Mouse (Mus musculus): ENCODE measurements around the gene Hdac9.
"Not testable (repeated sequence)": the region's sequence is repeated elsewhere in the genome, so short reads cannot be mapped to it uniquely, and the experiment has no call there.

Gene Hdac9

GRCm38 (mm10) chr12:34497702-34498101 is 419.2 kb downstream of the Hdac9 start:
- intact Hi-C loops (cut with DNase I): no loop called here

- intact Hi-C loops (cut with DNase I): no loop called here
These were observed 421.0 kb downstream of the Hdac9 start for GRCm38 (mm10) chr12:34495940-34496339.

- intact Hi-C loops (cut with DNase I): no loop called here
These were observed 427.3 kb downstream of the Hdac9 start for GRCm38 (mm10) chr12:34489629-34490028.

GRCm38 (mm10) chr12:34487666-34488065 is 429.2 kb downstream of the Hdac9 start:
- intact Hi-C loops (cut with DNase I): no loop called here

GRCm38 (mm10) chr12:34487021-34487420 is 429.9 kb downstream of the Hdac9 start:
- intact Hi-C loops (cut with DNase I): no loop called here

- intact Hi-C loops (cut with DNase I): no loop called here
These were observed 430.9 kb downstream of the Hdac9 start for GRCm38 (mm10) chr12:34486016-34486415.

DNA sequence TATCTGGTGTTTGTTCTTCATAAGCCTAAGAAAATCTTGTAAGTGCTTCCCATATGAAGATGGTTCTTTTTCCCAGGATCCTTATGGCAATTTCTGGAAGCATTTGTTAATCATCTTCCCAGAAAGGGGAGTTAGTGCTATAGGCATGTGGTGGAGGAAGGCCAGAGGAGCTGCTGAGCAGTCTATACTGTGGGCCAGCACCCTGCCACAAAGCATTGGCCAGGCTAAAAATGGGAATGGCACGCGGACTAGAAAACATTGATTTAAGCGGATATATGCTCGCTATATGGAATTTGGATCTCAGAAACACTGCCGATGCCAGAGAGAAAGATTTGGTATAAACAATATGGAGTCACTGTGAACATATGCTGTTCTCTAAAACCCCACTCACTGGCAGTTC is 435.2 kb downstream of the Hdac9 start:
- intact Hi-C loops (cut with DNase I): no loop called here

DNA sequence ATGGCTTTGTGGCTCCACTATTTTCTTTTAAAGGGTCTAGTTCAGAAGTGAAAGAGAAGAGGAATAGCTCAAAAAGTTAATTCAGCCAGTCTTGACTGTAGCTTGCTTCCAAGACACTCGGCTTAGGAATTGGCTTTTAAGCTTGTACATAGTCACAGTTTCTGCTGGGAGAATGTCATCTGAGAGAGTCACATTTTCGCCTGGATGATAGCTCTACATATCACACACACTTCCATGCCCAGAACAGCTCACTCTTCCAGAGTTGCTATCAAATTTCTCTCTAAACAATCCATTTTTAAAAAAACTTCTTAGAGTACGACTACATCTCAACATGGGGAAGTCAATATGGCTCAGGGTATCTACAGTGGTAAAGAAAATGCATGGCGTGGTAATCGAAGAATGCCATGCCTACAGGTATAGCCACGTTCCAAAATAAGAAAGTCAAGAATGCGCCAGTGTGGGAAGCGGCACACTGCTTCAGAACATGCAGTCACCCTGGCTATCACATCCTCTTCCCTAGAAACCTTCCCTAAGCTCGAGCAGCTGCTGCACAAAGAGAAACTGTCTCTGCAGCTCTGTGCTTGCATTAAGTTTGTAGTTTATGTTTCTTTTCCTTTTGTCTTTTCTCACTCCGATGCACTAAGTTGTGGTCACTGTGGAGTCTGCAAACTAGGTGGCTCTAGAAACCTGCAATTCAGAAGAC is 443.8 kb downstream of the Hdac9 start:
- intact Hi-C loops (cut with DNase I): no loop called here

DNA sequence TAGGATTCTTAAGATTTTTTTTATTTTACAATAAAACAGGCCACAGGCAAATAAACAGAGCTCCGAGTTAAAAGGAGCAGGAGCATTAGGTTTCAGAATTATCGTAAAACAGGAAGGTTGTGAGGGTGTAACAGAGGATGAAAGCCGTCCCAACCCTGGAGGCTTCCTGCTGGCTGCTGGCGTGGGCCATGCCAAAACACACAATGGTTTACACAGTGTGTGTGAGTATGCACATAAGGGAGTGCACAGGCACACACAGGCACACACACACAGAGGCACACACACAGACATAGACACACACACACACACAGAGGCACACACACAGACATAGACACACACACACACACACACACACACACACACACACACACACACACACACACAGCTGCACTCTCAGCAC is 444.4 kb downstream of the Hdac9 start:
- intact Hi-C loops (cut with DNase I): no loop called here

GRCm38 (mm10) chr12:34461728-34462127 is 455.2 kb downstream of the Hdac9 start:
- intact Hi-C loops (cut with DNase I): no loop called here

GRCm38 (mm10) chr12:34452643-34453042 is 464.3 kb downstream of the Hdac9 start:
- intact Hi-C loops (cut with DNase I): no loop called here

DNA sequence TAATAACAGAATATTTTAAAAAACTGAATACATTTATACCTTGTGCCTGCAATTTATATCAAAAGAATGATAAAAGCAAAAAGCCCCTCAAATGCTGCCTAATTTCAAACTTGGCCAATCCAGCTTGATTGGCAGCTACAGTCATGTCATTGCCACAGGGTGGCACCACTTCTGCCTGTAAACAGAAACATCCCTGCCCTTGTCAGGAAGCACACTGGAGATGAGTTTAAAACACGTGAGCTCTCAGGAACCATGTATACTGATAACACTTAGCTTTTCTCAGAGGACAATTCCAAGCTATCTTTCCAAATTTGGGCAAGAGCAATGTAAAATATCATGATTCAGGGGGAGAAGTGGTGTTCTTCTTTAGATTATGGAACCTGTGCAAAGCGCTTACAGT is 465.7 kb downstream of the Hdac9 start:
- intact Hi-C loops (cut with DNase I): no loop called here

- intact Hi-C loops (cut with DNase I): not testable (repeated sequence)
These were observed 472.2 kb downstream of the Hdac9 start for GRCm38 (mm10) chr12:34444724-34445123.

- intact Hi-C loops (cut with DNase I): no loop called here
These were observed 476.0 kb downstream of the Hdac9 start for GRCm38 (mm10) chr12:34440930-34441329.

GRCm38 (mm10) chr12:34432919-34433318 is 484.0 kb downstream of the Hdac9 start:
- intact Hi-C loops (cut with DNase I): loop anchor here (10.0 kb wide), 1 partner anchor 948 kb away; no protein-coding TSS in a partner anchor

DNA sequence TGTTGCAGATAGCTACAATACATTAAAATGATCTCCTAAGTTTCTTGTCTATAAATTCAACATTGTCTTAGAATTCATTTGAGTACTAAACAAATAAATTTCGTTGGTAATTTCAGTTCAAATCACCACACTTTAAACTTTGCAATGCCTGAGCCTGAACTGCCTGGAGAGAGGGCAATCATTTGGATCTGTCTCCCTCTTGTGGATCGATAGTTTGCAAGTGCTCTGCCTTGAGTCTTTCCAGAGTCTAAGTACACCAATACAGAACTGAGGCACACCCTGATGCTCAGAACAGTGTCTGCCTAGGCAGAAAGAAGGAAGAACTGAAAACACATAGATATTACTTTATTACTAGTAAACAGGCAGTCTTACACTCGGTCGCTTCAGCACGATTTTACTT is 484.4 kb downstream of the Hdac9 start:
- intact Hi-C loops (cut with DNase I): loop anchor here (10.0 kb wide), 1 partner anchor 948 kb away; no protein-coding TSS in a partner anchor

- intact Hi-C loops (cut with DNase I): loop anchor here (10.0 kb wide), 1 partner anchor 947 kb away; no protein-coding TSS in a partner anchor
These were observed 485.1 kb downstream of the Hdac9 start for GRCm38 (mm10) chr12:34431832-34432231.

- intact Hi-C loops (cut with DNase I): no loop called here
These were observed 491.4 kb downstream of the Hdac9 start for GRCm38 (mm10) chr12:34425468-34425867.

- intact Hi-C loops (cut with DNase I): no loop called here
These were observed 508.8 kb downstream of the Hdac9 start for GRCm38 (mm10) chr12:34408139-34408538.

- intact Hi-C loops (cut with DNase I): no loop called here
These were observed 509.8 kb downstream of the Hdac9 start for GRCm38 (mm10) chr12:34407143-34407542.

DNA sequence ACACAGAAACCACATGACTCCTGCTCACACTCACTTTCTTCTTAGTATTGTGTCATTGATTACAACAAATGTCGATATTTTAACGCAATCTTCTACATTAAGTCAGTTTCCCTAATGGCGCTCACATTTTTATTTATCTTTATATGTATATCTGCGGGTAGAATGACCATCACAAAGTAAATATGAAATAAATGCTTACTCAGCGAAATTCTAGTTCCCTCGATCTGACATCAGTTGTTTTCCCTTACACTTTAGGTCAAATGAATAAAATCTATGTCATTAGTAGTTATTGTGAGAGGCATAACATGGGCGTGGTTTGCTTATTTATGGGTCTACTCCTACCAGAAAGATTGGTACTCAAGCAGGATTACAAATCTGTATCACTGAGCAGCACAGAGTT is 514.8 kb downstream of the Hdac9 start:
- intact Hi-C loops (cut with DNase I): no loop called here

DNA sequence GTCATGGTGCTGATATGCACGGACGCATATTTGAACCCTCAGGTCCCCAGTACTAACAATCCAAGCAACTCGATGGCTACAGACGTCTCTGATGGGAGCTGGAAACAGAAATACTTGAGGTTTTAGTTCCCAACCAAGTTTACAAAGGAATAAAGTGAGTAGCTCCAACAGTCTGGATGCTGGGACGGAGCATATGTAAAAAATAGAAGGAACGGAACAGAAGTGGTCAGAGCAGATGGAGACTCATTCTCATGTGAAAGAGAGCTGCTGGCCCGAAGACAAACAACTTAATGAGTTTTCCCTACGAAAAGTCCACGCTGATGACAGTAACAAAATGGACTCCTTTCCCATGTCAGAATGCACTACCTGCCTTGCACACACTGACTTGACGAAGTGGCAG is 518.3 kb downstream of the Hdac9 start:
- intact Hi-C loops (cut with DNase I): no loop called here

DNA sequence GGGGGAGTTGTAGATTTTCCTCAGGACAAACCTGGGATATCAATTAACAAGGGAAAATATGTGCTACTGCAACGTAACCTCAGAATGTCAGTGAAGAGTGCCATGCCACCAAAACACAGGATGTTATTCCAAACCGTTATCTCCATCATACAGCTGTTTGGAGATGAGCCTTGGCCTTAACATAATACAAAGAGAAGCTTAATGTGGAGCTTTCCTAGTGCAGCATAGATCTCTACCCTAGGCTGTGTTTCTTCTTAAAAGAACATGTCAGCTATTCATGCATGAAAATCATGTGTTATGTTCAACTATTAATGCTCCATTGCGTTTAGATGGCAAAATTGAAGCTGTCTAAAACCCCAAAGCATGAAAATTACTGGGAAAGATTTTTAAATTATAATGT is 522.6 kb downstream of the Hdac9 start:
- intact Hi-C loops (cut with DNase I): no loop called here
